Mouse (Mus musculus): ENCODE data around the gene Col24a1. TPM values are rescaled to one million over a fixed set of nuclear protein-coding genes. Genes with fewer than 3 reads are reported as not detected.

Col24a1 gene
- polyA plus RNA-seq, 2 experiments = 0.20 to 0.37 TPM

GRCm38 (mm10) chr3:145583522-145584200 is 291.4 kb downstream of the Col24a1 start:
- DNase-seq (ENCODE audit: low read depth in 3 of 3, low spot score in 3 of 3) (no peak), ATAC-seq (ENCODE audit: insufficient read depth) (0 out of 2 replicates have a peak, but pooled peaks have one; percentile 11)
- H3K9me3 ChIP-seq (ENCODE audit: control insufficient read depth, low read length) = no peaks in the 10 kb centered on the region
- H3K4me2 ChIP-seq (ENCODE audit: low read depth) = no peak overlapping the region
- H3K4me1 ChIP-seq (replicated peaks; ENCODE audit: control insufficient read depth in 2 of 2, insufficient read depth in 2 of 2, low read length in 1 of 2) = no peaks in the 10 kb centered on the region
- no peak overlapping the region for H3K9ac ChIP-seq (replicated peaks)
- H3K27ac ChIP-seq = no peak overlapping the region
- H3K27me3 ChIP-seq (ENCODE audit: control insufficient read depth, insufficient read depth, low read length) = no peaks in the 10 kb centered on the region
- H3K4me3 ChIP-seq (ENCODE audit: insufficient read depth in 1 of 2, low read depth in 2 of 2, low read length in 2 of 2) = no peak overlapping the region
- H3K36me3 ChIP-seq (replicated peaks; ENCODE audit: control insufficient read depth, insufficient read depth, low read depth) = peaks cover 3% of the 10 kb centered on the region
- TF ChIP-seq EP300 (IDR thresholded peaks at IDR 0.05; ENCODE audit: low read depth) = no peak
- no peak; the same call in 1 of the 2 replicates for TF ChIP-seq CTCF (IDR thresholded peaks at IDR 0.05; ENCODE audit: low read depth)
- 59% methylated on average over 3 of the region's 3 CpGs for WGBS (ENCODE audit: insufficient replicate concordance)

- WGBS (ENCODE audit: insufficient replicate concordance) = 64% methylated on average over 4 of the region's 4 CpGs
- TF ChIP-seq EP300 (IDR thresholded peaks at IDR 0.05; ENCODE audit: low read depth) = peak; percentile 29; the same call in 1 of the 2 replicates
- no peak for TF ChIP-seq CTCF (IDR thresholded peaks at IDR 0.05; ENCODE audit: low read depth)
- Histone ChIP-seq H3K9me3 (ENCODE audit: control insufficient read depth, low read length) (no peaks in the 10 kb centered on the region), H3K27ac (peak overlapping the region; percentile 78), H3K9ac (replicated peaks) (peak overlapping the region; percentile 44), H3K4me1 (replicated peaks; ENCODE audit: control insufficient read depth in 2 of 2, insufficient read depth in 2 of 2, low read length in 1 of 2) (peaks cover 21% of the 10 kb centered on the region in 2 experiments), H3K4me2 (ENCODE audit: low read depth) (peak overlapping the region; percentile 56), H3K36me3 (replicated peaks; ENCODE audit: control insufficient read depth, insufficient read depth, low read depth) (peaks cover 12% of the 10 kb centered on the region; the same call in 1 of the 2 replicates), H3K4me3 (ENCODE audit: insufficient read depth in 1 of 2, low read depth in 2 of 2, low read length in 2 of 2) (peak overlapping the region; percentile 22 to 42), H3K27me3 (ENCODE audit: control insufficient read depth, insufficient read depth, low read length) (no peaks in the 10 kb centered on the region)
- DNase-seq (ENCODE audit: low read depth in 3 of 3, low spot score in 3 of 3) (peak; percentile 52 to 63 (median 60)), ATAC-seq (ENCODE audit: insufficient read depth) (peak; percentile 98)
These were observed 298.3 kb downstream of the Col24a1 start for GRCm38 (mm10) chr3:145590562-145590961.

- 81% methylated on average over 6 of the region's 6 CpGs for WGBS (ENCODE audit: insufficient replicate concordance)
- Histone ChIP-seq H3K27ac (peak overlapping the region; percentile 57), H3K9me3 (ENCODE audit: control insufficient read depth, low read length) (no peaks in the 10 kb centered on the region), H3K36me3 (replicated peaks; ENCODE audit: control insufficient read depth, insufficient read depth, low read depth) (peaks cover 16% of the 10 kb centered on the region; the same call in 1 of the 2 replicates), H3K4me3 (ENCODE audit: insufficient read depth in 1 of 2, low read depth in 2 of 2, low read length in 2 of 2) (no peak overlapping the region), H3K4me1 (replicated peaks; ENCODE audit: control insufficient read depth in 2 of 2, insufficient read depth in 2 of 2, low read length in 1 of 2) (peaks cover 21% of the 10 kb centered on the region in 2 experiments), H3K4me2 (ENCODE audit: low read depth) (peak overlapping the region; percentile 21), H3K9ac (replicated peaks) (peak overlapping the region; percentile 33; the same call in 1 of the 2 replicates), H3K27me3 (ENCODE audit: control insufficient read depth, insufficient read depth, low read length) (no peaks in the 10 kb centered on the region)
- no peak for ATAC-seq (ENCODE audit: insufficient read depth)
- TF ChIP-seq CTCF (IDR thresholded peaks at IDR 0.05; ENCODE audit: low read depth) (no peak), EP300 (IDR thresholded peaks at IDR 0.05; ENCODE audit: low read depth) (no peak)
- no peak for DNase-seq (ENCODE audit: low read depth in 3 of 3, low spot score in 3 of 3)
These were observed 299.7 kb downstream of the Col24a1 start for GRCm38 (mm10) chr3:145591841-145592542.

GRCm38 (mm10) chr3:145595354-145595753 is 303.1 kb downstream of the Col24a1 start:
- no peak for TF ChIP-seq EP300 (IDR thresholded peaks at IDR 0.05; ENCODE audit: low read depth)
- no peak for TF ChIP-seq CTCF (IDR thresholded peaks at IDR 0.05; ENCODE audit: low read depth)
- Histone ChIP-seq H3K36me3 (replicated peaks; ENCODE audit: control insufficient read depth, insufficient read depth, low read depth) (peaks cover 15% of the 10 kb centered on the region), H3K27me3 (ENCODE audit: control insufficient read depth, insufficient read depth, low read length) (no peaks in the 10 kb centered on the region), H3K4me3 (ENCODE audit: insufficient read depth in 1 of 2, low read depth in 2 of 2, low read length in 2 of 2) (no peak overlapping the region), H3K4me1 (replicated peaks; ENCODE audit: control insufficient read depth in 2 of 2, insufficient read depth in 2 of 2, low read length in 1 of 2) (peaks cover 14% of the 10 kb centered on the region in 2 experiments), H3K4me2 (ENCODE audit: low read depth) (no peak overlapping the region), H3K27ac (no peak overlapping the region), H3K9ac (replicated peaks) (no peak overlapping the region), H3K9me3 (ENCODE audit: control insufficient read depth, low read length) (no peaks in the 10 kb centered on the region)
- WGBS (ENCODE audit: insufficient replicate concordance) = 64% methylated on average over 6 of the region's 6 CpGs
- DNase-seq (ENCODE audit: low read depth in 3 of 3, low spot score in 3 of 3) (no peak), ATAC-seq (ENCODE audit: insufficient read depth) (no peak)

- WGBS (ENCODE audit: insufficient replicate concordance) = 83% methylated on average over 7 of the region's 7 CpGs
- Histone ChIP-seq H3K27ac (no peak overlapping the region), H3K9me3 (ENCODE audit: control insufficient read depth, low read length) (no peaks in the 10 kb centered on the region), H3K9ac (replicated peaks) (no peak overlapping the region), H3K4me3 (ENCODE audit: insufficient read depth in 1 of 2, low read depth in 2 of 2, low read length in 2 of 2) (no peak overlapping the region), H3K36me3 (replicated peaks; ENCODE audit: control insufficient read depth, insufficient read depth, low read depth) (peaks cover 10% of the 10 kb centered on the region), H3K4me2 (ENCODE audit: low read depth) (no peak overlapping the region), H3K27me3 (ENCODE audit: control insufficient read depth, insufficient read depth, low read length) (no peaks in the 10 kb centered on the region), H3K4me1 (replicated peaks; ENCODE audit: control insufficient read depth in 2 of 2, insufficient read depth in 2 of 2, low read length in 1 of 2) (peaks cover 0 to 5% of the 10 kb centered on the region in 2 experiments; a peak in 2 of 4 replicates)
- peak; percentile 36; the same call in 1 of the 2 replicates for TF ChIP-seq CTCF (IDR thresholded peaks at IDR 0.05; ENCODE audit: low read depth)
- no peak for TF ChIP-seq EP300 (IDR thresholded peaks at IDR 0.05; ENCODE audit: low read depth)
- no peak for DNase-seq (ENCODE audit: low read depth in 3 of 3, low spot score in 3 of 3)
- no peak for ATAC-seq (ENCODE audit: insufficient read depth)
These were observed 306.8 kb downstream of the Col24a1 start for GRCm38 (mm10) chr3:145599059-145599458.
